Mouse (Mus musculus) myocyte (in vitro differentiated cells): Measurements from ENCODE around the gene Slco3a1.

Experiments used
- MAX ChIP-seq: IDR thresholded peaks from one replicate; pipeline ENCODE4 v1.6.1; 2011; ENCODE audit warnings: low read depth, mild to moderate bottlenecking, control low read depth
- MYOD1 ChIP-seq, 3 experiments: IDR thresholded peaks; one replicate each; pipeline ENCODE4 v1.6.1; 2011; ENCODE audit warnings: control low read depth in 2 of 3, low read depth in 2 of 3, mild to moderate bottlenecking in 2 of 3, moderate library complexity in 1 of 3; ENCODE audit not compliant: insufficient read length in 2 of 3, control insufficient read depth in 1 of 3
- POLR2A ChIP-seq: IDR thresholded peaks from one replicate; pipeline ENCODE4 v1.6.1; 2011; ENCODE audit warnings: low read depth, mild to moderate bottlenecking, control low read depth, moderate library complexity; ENCODE audit not compliant: insufficient read length
- POLR2AphosphoS2 ChIP-seq: IDR thresholded peaks from one replicate; pipeline ENCODE4 v1.6.1; 2011; ENCODE audit warnings: low read depth, control low read depth; ENCODE audit not compliant: insufficient read length
- TCF12 ChIP-seq: IDR thresholded peaks from one replicate; pipeline ENCODE4 v1.6.1; 2011; ENCODE audit warnings: mild to moderate bottlenecking, control low read depth; ENCODE audit not compliant: poor library complexity, insufficient read depth, severe bottlenecking
- TCF3 ChIP-seq: IDR thresholded peaks from one replicate; pipeline ENCODE4 v1.6.1; 2011; ENCODE audit warnings: low read depth, control low read depth; ENCODE audit not compliant: insufficient read length
- USF1 ChIP-seq: IDR thresholded peaks from one replicate; pipeline ENCODE4 v1.6.1; 2011; ENCODE audit warnings: low read depth, mild to moderate bottlenecking, control low read depth, moderate library complexity

- TF ChIP-seq POLR2A (no peak), USF1 (no peak), MAX (no peak), TCF3 (no peak), TCF12 (no peak), MYOD1 (IDR thresholded peaks at IDR 0.05; ENCODE audit: control insufficient read depth in 1 of 3, insufficient read length in 2 of 3, low read depth in 2 of 3) (no peak), POLR2AphosphoS2 (no peak)
Measured at GRCm38 (mm10) chr7:74313279-74314105, 241.1 kb downstream of the Slco3a1 start.
